ENCODE assay signal across 9 mouse cellular contexts in the genomic region with DNA sequence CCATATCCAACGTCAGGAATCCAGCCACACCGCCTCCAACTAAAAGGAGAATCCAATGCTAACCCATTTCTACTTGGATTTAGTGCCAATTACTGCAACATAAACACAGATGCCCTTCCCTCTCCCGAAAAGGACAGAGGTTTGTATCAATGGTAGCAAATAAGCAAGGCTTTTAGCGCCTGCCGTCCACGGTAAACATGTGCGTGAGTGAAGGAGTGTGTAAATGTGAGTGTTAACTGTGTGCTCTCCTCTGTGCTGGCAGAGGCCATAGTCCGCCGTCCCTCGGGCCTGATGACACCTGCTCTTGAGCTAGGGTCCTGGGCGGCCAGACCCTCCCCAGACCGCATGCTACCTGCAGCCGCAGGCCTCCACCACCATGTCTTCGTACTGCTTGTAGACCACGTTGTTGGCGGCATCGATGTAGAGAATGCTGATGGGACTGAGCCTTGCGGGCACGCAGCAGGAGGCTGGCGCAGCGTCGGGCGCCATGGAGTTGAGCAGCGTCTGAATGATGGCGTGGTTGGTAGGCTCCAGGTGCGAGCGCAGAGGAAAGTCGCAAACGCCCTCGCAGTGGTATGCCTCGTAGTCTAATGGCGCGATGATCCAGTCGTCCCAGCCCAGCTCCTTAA. TPM values are rescaled to one million over a fixed set of nuclear protein-coding genes. Genes with fewer than 3 reads are reported as not detected.
A peak's percentile ranks its signal among the peaks of the same experiment; 100 is the strongest.
DNase-seq lines count a peak whose midpoint lies in the region; ATAC-seq and TF ChIP-seq lines count a peak whose summit lies in the region.
"Had no signal": no experiment of that assay in that cellular context is flagged by ENCODE, and none has a peak within 500 bp of the region (broad histone marks: within the 10 kb centered on the region; RNA-seq: fewer than 3 reads in every experiment).

No protein-coding gene starts in this region.

- H3K9ac ChIP-seq in kidney, postnatal 0 days (ENCODE audit: low read depth, low read length), result peak overlapping the region; percentile 40; the same call in 1 of the 2 replicates
- H3K9ac ChIP-seq in embryonic facial prominence, embryonic 15.5 days, result no peak overlapping the region
- H3K9ac ChIP-seq in neural tube, embryonic 15.5 days (replicated peaks), result no peak overlapping the region; the same call in 1 of the 2 replicates

- 7% methylated on average over 34 of the region's 34 CpGs for WGBS in kidney, postnatal 0 days
- 10% methylated on average over 34 of the region's 34 CpGs for WGBS in embryonic facial prominence, embryonic 15.5 days
- WGBS in limb, embryonic 10.5 days, result 6% methylated on average over 34 of the region's 34 CpGs
- 7% methylated on average over 34 of the region's 34 CpGs for WGBS in neural tube, embryonic 15.5 days

- no peaks in the 10 kb centered on the region for H3K36me3 ChIP-seq in kidney, postnatal 0 days (ENCODE audit: insufficient read depth, low read length)
- H3K36me3 ChIP-seq in embryonic facial prominence, embryonic 15.5 days, result no peaks in the 10 kb centered on the region
- no peaks in the 10 kb centered on the region for H3K36me3 ChIP-seq in limb, embryonic 10.5 days
- no peaks in the 10 kb centered on the region for H3K36me3 ChIP-seq in neural tube, embryonic 15.5 days

- DNase-seq in kidney, postnatal 0 days (ENCODE audit: low spot score), result no peak
- DNase-seq in kidney, postnatal 10 days, result no peak
- DNase-seq in limb, embryonic 10.5 days (ENCODE audit: low spot score), result peak; percentile 60
- DNase-seq in embryo, embryonic 9.5 days (ENCODE audit: extremely low spot score), result no peak
- DNase-seq in adrenal gland, postnatal 14 days, result no peak

- H3K27me3 ChIP-seq in kidney, postnatal 0 days (ENCODE audit: insufficient read depth, low read length), result peaks cover 66% of the 10 kb centered on the region
- peaks cover 85% of the 10 kb centered on the region for H3K27me3 ChIP-seq in embryonic facial prominence, embryonic 15.5 days
- peaks cover 99% of the 10 kb centered on the region for H3K27me3 ChIP-seq in limb, embryonic 10.5 days (ENCODE audit: low read depth, poor library complexity, severe bottlenecking)
- H3K27me3 ChIP-seq in neural tube, embryonic 15.5 days (replicated peaks), result peaks cover 87% of the 10 kb centered on the region

- H3K4me2 ChIP-seq in kidney, postnatal 0 days (ENCODE audit: low read length), result peak overlapping the region; percentile 69
- H3K4me2 ChIP-seq in embryonic facial prominence, embryonic 15.5 days (replicated peaks), result peak overlapping the region; percentile 65
- H3K4me2 ChIP-seq in neural tube, embryonic 15.5 days, result peak overlapping the region; percentile 60

- H3K27ac ChIP-seq in kidney, postnatal 0 days, result no peak overlapping the region
- no peak overlapping the region for H3K27ac ChIP-seq in embryonic facial prominence, embryonic 15.5 days (replicated peaks)
- H3K27ac ChIP-seq in limb, embryonic 10.5 days, result peak overlapping the region; percentile 53
- H3K27ac ChIP-seq in neural tube, embryonic 15.5 days (replicated peaks), result no peak overlapping the region

- ATAC-seq in kidney, postnatal 0 days (replicated peaks; ENCODE audit: low FRiP score, low read depth), result no peak
- ATAC-seq in embryonic facial prominence, embryonic 15.5 days (ENCODE audit: insufficient number of reproducible peaks, low FRiP score, low TSS enrichment, low read depth), result no peak
- ATAC-seq in neural tube, embryonic 15.5 days (ENCODE audit: low FRiP score), result 0 out of 2 replicates have a peak, but pooled peaks have one; percentile 5
- ATAC-seq in monocyte, adult 5-6 weeks (replicated peaks; ENCODE audit: insufficient number of reproducible peaks, low FRiP score, low TSS enrichment, poor library complexity, severe bottlenecking), result no peak
- ATAC-seq: Patski had no signal

- no peak for TF ChIP-seq CTCF in kidney, postnatal 0 days (IDR thresholded peaks at IDR 0.05; ENCODE audit: low read depth)

- peak overlapping the region; percentile 36 for H3K4me3 ChIP-seq in kidney, postnatal 0 days (replicated peaks; ENCODE audit: low read depth, low read length)
- peak overlapping the region; percentile 42 for H3K4me3 ChIP-seq in embryonic facial prominence, embryonic 15.5 days (replicated peaks)
- peak overlapping the region; percentile 51 for H3K4me3 ChIP-seq in limb, embryonic 10.5 days
- peak overlapping the region; percentile 38 for H3K4me3 ChIP-seq in neural tube, embryonic 15.5 days (replicated peaks)

- H3K4me1 ChIP-seq in kidney, postnatal 0 days (replicated peaks; ENCODE audit: insufficient read depth, low read length), result peaks cover 20% of the 10 kb centered on the region
- peaks cover 50% of the 10 kb centered on the region for H3K4me1 ChIP-seq in embryonic facial prominence, embryonic 15.5 days
- peaks cover 47% of the 10 kb centered on the region for H3K4me1 ChIP-seq in limb, embryonic 10.5 days
- H3K4me1 ChIP-seq in neural tube, embryonic 15.5 days, result peaks cover 35% of the 10 kb centered on the region

- no peaks in the 10 kb centered on the region for H3K9me3 ChIP-seq in kidney, postnatal 0 days (replicated peaks; ENCODE audit: low read length)
- no peaks in the 10 kb centered on the region for H3K9me3 ChIP-seq in embryonic facial prominence, embryonic 15.5 days (replicated peaks)
- H3K9me3 ChIP-seq in limb, embryonic 10.5 days (replicated peaks), result no peaks in the 10 kb centered on the region
- H3K9me3 ChIP-seq in neural tube, embryonic 15.5 days (replicated peaks), result no peaks in the 10 kb centered on the region

RNA-seq across cellular contexts. Expression of a gene that starts 4.1 kb away (rescaled TPM):
- polyA plus RNA-seq in kidney, postnatal 0 days (2015; fragmentation: Nextera tagmentation; extraction: Ambion mirVana), result 2.3 and 3.1 TPM in 2 replicates
- 0.54 and 0.85 TPM in 2 replicates for polyA plus RNA-seq in embryonic facial prominence, embryonic 15.5 days (2015; fragmentation: Nextera tagmentation; extraction: Ambion mirVana)
- polyA plus RNA-seq in limb, embryonic 10.5 days (2016; fragmentation: Nextera tagmentation; extraction: Ambion mirVana), result 0.13 and 0.14 TPM in 2 replicates
- polyA plus RNA-seq in neural tube, embryonic 15.5 days (2015; fragmentation: Nextera tagmentation; extraction: Ambion mirVana), result 0.14 TPM in 1 of 2 replicates, not detected in the other
- not detected in 3 replicates for total RNA-seq in monocyte, adult 5-6 weeks (2017)
- not detected in 2 replicates for total RNA-seq in adrenal gland, postnatal 14 days (2021)
- polyA plus RNA-seq: Patski had no signal

RNA-seq across cellular contexts. Expression of a gene that starts 15.5 kb away (rescaled TPM):
- 10.2 and 12.2 TPM in 2 replicates for polyA plus RNA-seq in kidney, postnatal 0 days (2015; fragmentation: Nextera tagmentation; extraction: Ambion mirVana)
- 16.5 and 18.9 TPM in 2 replicates for polyA plus RNA-seq in embryonic facial prominence, embryonic 15.5 days (2015; fragmentation: Nextera tagmentation; extraction: Ambion mirVana)
- 18.4 and 19.5 TPM in 2 replicates for polyA plus RNA-seq in limb, embryonic 10.5 days (2016; fragmentation: Nextera tagmentation; extraction: Ambion mirVana)
- polyA plus RNA-seq in neural tube, embryonic 15.5 days (2015; fragmentation: Nextera tagmentation; extraction: Ambion mirVana), result 8.0 and 10.3 TPM in 2 replicates
- total RNA-seq in monocyte, adult 5-6 weeks (2017), result 1.7 to 6.6 TPM (median 4.0 TPM) in 3 replicates
- total RNA-seq in adrenal gland, postnatal 14 days (2021), result 12.4 and 15.1 TPM in 2 replicates
